Mouse (Mus musculus) embryonic facial prominence, embryonic 11.5 days (tissue): ENCODE measurements around the gene Ptpn4. TPM values are rescaled to one million over a fixed set of nuclear protein-coding genes. Genes with fewer than 3 reads are reported as not detected.
A peak's percentile ranks its signal among the peaks of the same experiment; 100 is the strongest.

Source experiments
- ATAC-seq: fragments of 200-750 bp; cut with Nextera tagmentation; replicated peaks from 2 replicates; pipeline ENCODE4 v1.8.0; 2017; ENCODE audit warnings: low read depth; ENCODE audit not compliant: insufficient number of reproducible peaks, low FRiP score, low TSS enrichment
- DNase-seq: peaks from one replicate; pipeline ENCODE4 v3.0.0-alpha.2; 2015; ENCODE audit warnings: low spot score
- H3K27ac ChIP-seq: fragments of 300-500 bp; sonication (generic); replicated peaks from 2 replicates; pipeline ENCODE4 v1.5.1; 2014; ENCODE audit warnings: mild to moderate bottlenecking, low read depth, low read length, control low read depth
- H3K27me3 ChIP-seq: fragments of 300-500 bp; sonication (generic); 2 replicates; pipeline ENCODE4 v1.6.1; 2014; ENCODE audit warnings: mild to moderate bottlenecking, low read length, moderate library complexity, mixed read lengths; ENCODE audit not compliant: control insufficient read depth, insufficient read depth
- H3K36me3 ChIP-seq: fragments of 300-500 bp; sonication (generic); replicated peaks from 2 replicates; pipeline ENCODE4 v1.6.1; 2014; ENCODE audit warnings: low read depth, mild to moderate bottlenecking, low read length, moderate library complexity, mixed read lengths; ENCODE audit not compliant: control insufficient read depth, insufficient read depth
- H3K4me1 ChIP-seq: fragments of 300-500 bp; sonication (generic); 2 replicates; pipeline ENCODE4 v1.6.1; 2014; ENCODE audit warnings: low read length, mixed read lengths; ENCODE audit not compliant: control insufficient read depth, insufficient read depth
- H3K4me2 ChIP-seq: fragments of 300-500 bp; sonication (generic); 2 replicates; pipeline ENCODE4 v1.6.1; 2014; ENCODE audit warnings: low read depth, mild to moderate bottlenecking, control low read depth, low read length, moderate library complexity
- H3K4me3 ChIP-seq: fragments of 300-500 bp; sonication (generic); 2 replicates; pipeline ENCODE4 v1.5.1; 2014; ENCODE audit warnings: low read depth, low read length, control low read depth
- H3K9ac ChIP-seq: fragments of 300-500 bp; sonication (generic); replicated peaks from 2 replicates; pipeline ENCODE4 v1.6.1; 2014; ENCODE audit warnings: mild to moderate bottlenecking, control low read depth, low read length
- H3K9me3 ChIP-seq: fragments of 300-500 bp; sonication (generic); replicated peaks from 2 replicates; pipeline ENCODE4 v1.6.1; 2016; ENCODE audit warnings: mild to moderate bottlenecking, low read length, inconsistent platforms, mixed read lengths; ENCODE audit not compliant: control insufficient read depth
- WGBS: fragments of 180-500 bp; shearing (Covaris S2); extraction: QIAGEN DNeasy Blood & Tissue Kit; methylation state at CpG from one replicate; pipeline ENCODE4 v1.1.7; 2014; 5-methylcytosine and 5-hydroxymethylcytosine counted together
- polyA plus RNA-seq: library from polyadenylated mRNA; unstranded; fragments of >200 nt; fragmentation: Nextera tagmentation; extraction: Ambion mirVana; gene quantifications from 2 replicates; pipeline ENCODE4 v1.2.1, GENCODE M21; 2014

Gene Ptpn4
- polyA plus RNA-seq, 1 experiment from 2014 or later: 11.8 TPM

DNA sequence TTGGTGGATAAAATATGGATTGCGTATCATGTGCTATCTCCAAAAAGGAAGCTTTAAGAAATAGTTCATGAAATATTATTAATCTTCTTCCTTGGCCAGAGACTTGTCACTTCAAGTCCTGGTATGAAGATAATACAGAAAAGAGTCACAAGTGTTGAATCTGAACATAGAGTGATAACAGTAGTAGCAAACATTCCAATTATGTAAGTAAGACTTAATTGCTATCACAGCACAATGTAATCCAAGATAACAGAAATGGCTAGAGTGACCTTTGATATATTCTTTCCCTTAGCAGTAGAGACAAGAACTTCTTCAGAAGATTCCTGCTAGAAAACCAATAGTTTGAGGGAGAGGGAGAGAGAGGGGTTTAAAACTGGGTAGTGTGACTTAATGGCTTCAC, 140.6 kb downstream of the Ptpn4 start:
- H3K4me3 ChIP-seq: no peak overlapping the region
- no peaks in the 10 kb centered on the region for H3K27me3 ChIP-seq
- no peaks in the 10 kb centered on the region for H3K4me1 ChIP-seq
- H3K9me3 ChIP-seq: no peaks in the 10 kb centered on the region
- no peak overlapping the region for H3K9ac ChIP-seq
- no peak for ATAC-seq
- no peak overlapping the region for H3K27ac ChIP-seq
- no peak for DNase-seq
- no peaks in the 10 kb centered on the region for H3K36me3 ChIP-seq
- 97% methylated on average over 1 of the region's 1 CpGs for WGBS
- H3K4me2 ChIP-seq: no peak overlapping the region

- ATAC-seq (no peak), DNase-seq (no peak)
- no peak overlapping the region for H3K4me3 ChIP-seq
- no peak overlapping the region for H3K27ac ChIP-seq
- H3K9ac ChIP-seq: no peak overlapping the region
- no peaks in the 10 kb centered on the region for H3K36me3 ChIP-seq
- WGBS: 82% methylated on average over 3 of the region's 3 CpGs
- no peaks in the 10 kb centered on the region for H3K9me3 ChIP-seq
- H3K4me2 ChIP-seq: no peak overlapping the region
- no peaks in the 10 kb centered on the region for H3K4me1 ChIP-seq
- no peaks in the 10 kb centered on the region for H3K27me3 ChIP-seq
Measured at GRCm38 (mm10) chr1:119685773-119686558, 151.4 kb downstream of the Ptpn4 start.

GRCm38 (mm10) chr1:119681663-119682213, 155.7 kb downstream of the Ptpn4 start:
- H3K4me3 ChIP-seq: no peak overlapping the region
- H3K27me3 ChIP-seq: no peaks in the 10 kb centered on the region
- ATAC-seq (no peak), DNase-seq (no peak)
- H3K4me2 ChIP-seq: no peak overlapping the region
- H3K4me1 ChIP-seq: no peaks in the 10 kb centered on the region
- H3K9me3 ChIP-seq: no peaks in the 10 kb centered on the region
- H3K36me3 ChIP-seq: no peaks in the 10 kb centered on the region
- no peak overlapping the region for H3K9ac ChIP-seq
- no peak overlapping the region for H3K27ac ChIP-seq
- WGBS: 86% methylated on average over 2 of the region's 2 CpGs

DNA sequence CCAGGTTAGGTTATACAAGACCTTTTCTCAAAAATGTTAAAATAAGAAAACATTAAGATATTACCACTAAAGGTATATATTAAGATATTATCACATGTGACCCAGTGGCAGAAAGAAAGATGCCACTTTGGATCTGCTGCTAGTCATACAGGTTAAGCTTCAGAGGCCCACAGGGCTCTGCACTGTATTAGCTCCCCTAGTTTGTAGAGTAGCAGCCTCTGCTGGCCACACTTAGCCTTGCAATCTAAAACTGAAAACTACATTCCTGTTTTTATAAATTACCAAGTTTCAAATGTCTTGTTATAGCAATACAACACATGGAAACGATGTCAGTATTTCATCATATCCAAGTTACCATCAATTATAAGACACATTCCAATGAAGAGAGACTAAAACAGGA, 162.4 kb downstream of the Ptpn4 start:
- Histone ChIP-seq H3K36me3 (no peaks in the 10 kb centered on the region), H3K4me2 (no peak overlapping the region), H3K9ac (no peak overlapping the region), H3K27ac (no peak overlapping the region), H3K4me3 (no peak overlapping the region), H3K4me1 (no peaks in the 10 kb centered on the region), H3K27me3 (no peaks in the 10 kb centered on the region), H3K9me3 (no peaks in the 10 kb centered on the region)
- DNase-seq (peak; percentile 45), ATAC-seq (no peak)
- WGBS: 76% methylated on average over 1 of the region's 1 CpGs

GRCm38 (mm10) chr1:119666904-119667303, 170.5 kb downstream of the Ptpn4 start:
- Histone ChIP-seq H3K9ac (no peak overlapping the region), H3K27ac (no peak overlapping the region), H3K4me3 (no peak overlapping the region), H3K9me3 (no peaks in the 10 kb centered on the region), H3K36me3 (no peaks in the 10 kb centered on the region; the same call in 1 of the 2 replicates), H3K4me2 (no peak overlapping the region), H3K4me1 (no peaks in the 10 kb centered on the region), H3K27me3 (no peaks in the 10 kb centered on the region)
- WGBS: 88% methylated on average over 7 of the region's 7 CpGs
- DNase-seq: no peak
- no peak for ATAC-seq

DNA sequence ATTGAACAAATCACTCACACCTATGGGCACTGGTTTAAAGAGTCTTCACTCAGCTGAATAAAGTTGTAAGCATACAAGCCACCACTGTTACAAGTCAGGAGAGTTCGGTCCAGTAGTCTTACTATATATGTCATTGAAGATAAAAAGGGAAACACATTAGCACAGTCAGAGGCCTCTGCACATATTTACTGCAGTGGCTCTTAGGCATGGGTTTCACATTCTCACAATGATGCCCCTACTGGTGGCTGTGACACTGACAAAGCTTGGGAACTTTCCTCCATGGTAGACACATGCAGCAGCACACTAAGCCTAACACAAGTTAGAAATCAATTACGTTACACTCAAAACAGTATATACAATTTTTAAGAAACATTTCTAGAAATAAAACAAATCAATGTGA, 183.1 kb downstream of the Ptpn4 start:
- no peaks in the 10 kb centered on the region for H3K4me1 ChIP-seq
- WGBS: 92% methylated on average over 2 of the region's 2 CpGs
- H3K27me3 ChIP-seq: no peaks in the 10 kb centered on the region
- DNase-seq: no peak
- no peak overlapping the region for H3K4me3 ChIP-seq
- H3K36me3 ChIP-seq: no peaks in the 10 kb centered on the region
- no peak for ATAC-seq
- H3K4me2 ChIP-seq: no peak overlapping the region
- no peak overlapping the region for H3K27ac ChIP-seq
- H3K9ac ChIP-seq: no peak overlapping the region
- no peaks in the 10 kb centered on the region for H3K9me3 ChIP-seq

DNA sequence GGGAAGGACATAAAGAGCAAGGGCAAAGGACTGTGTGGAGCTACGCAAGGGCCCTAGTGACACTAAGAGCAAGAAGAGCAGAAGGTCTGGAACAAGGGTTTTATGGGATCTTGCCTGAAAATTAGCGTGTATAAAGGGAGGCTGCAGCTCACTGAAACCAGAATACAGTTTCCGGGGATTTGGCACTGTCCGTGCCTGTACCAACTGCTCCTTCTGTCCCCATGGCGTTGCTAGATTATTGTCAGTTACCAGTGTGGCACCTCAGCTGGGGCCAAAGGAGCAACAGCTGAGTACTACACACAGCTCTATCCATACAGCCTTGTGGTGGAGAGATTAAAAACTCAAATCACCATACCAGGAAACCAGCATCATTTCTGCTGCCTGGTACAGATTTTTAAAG, 187.0 kb downstream of the Ptpn4 start:
- 89% methylated on average over 5 of the region's 5 CpGs for WGBS
- Histone ChIP-seq H3K4me1 (no peaks in the 10 kb centered on the region), H3K9me3 (no peaks in the 10 kb centered on the region), H3K4me2 (no peak overlapping the region), H3K27ac (no peak overlapping the region), H3K9ac (no peak overlapping the region), H3K4me3 (no peak overlapping the region), H3K36me3 (no peaks in the 10 kb centered on the region), H3K27me3 (no peaks in the 10 kb centered on the region)
- no peak for ATAC-seq
- DNase-seq: no peak

DNA sequence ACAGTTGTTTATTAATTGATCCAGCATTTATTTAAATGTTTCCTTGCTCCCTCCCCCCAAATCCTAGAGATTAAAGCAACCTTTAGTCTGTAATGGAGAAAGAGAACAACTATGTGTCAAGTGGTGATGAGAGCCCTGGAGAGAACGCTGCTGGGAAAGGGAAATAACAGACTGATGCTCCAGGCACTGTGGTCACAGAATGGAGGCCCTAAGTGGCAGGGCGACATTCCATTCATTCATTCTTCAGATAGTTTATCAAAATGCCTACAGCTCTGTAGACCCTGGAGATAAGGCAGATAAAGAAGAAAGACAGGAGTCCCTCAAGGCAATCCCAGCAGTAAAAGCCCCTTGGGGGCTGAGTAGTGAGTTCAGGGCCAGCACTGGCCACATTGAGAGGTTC, 187.8 kb downstream of the Ptpn4 start:
- H3K36me3 ChIP-seq: no peaks in the 10 kb centered on the region
- H3K27me3 ChIP-seq: no peaks in the 10 kb centered on the region
- H3K4me2 ChIP-seq: no peak overlapping the region
- no peaks in the 10 kb centered on the region for H3K4me1 ChIP-seq
- H3K27ac ChIP-seq: no peak overlapping the region
- DNase-seq: no peak
- H3K4me3 ChIP-seq: no peak overlapping the region
- ATAC-seq: no peak
- no peaks in the 10 kb centered on the region for H3K9me3 ChIP-seq
- whole genome bisulfite sequencing: 52% methylated on average over 2 of the region's 2 CpGs
- H3K9ac ChIP-seq: no peak overlapping the region
